Mouse (Mus musculus) liver, postnatal 0 days (tissue): ENCODE measurements around the gene Supt5. TPM values are rescaled to one million over a fixed set of nuclear protein-coding genes. Genes with fewer than 3 reads are reported as not detected.
A peak's percentile ranks its signal among the peaks of the same experiment; 100 is the strongest.

Experiments
- ATAC-seq: fragments of 200-750 bp; cut with Nextera tagmentation; 2 replicates; pipeline ENCODE4 v1.8.0; 2017; ENCODE audit warnings: mild to moderate bottlenecking, moderate library complexity
- DNase-seq: peaks from one replicate; pipeline ENCODE4 v3.0.0-alpha.2; 2016
- H3K27ac ChIP-seq: fragments of 300-500 bp; sonication (generic); 2 replicates; pipeline ENCODE4 v1.5.1; 2014; ENCODE audit warnings: antibody characterized with exemption, moderate library complexity, mild to moderate bottlenecking, low read depth
- H3K27me3 ChIP-seq: fragments of 300-500 bp; sonication (generic); 2 replicates; pipeline ENCODE4 v1.6.1; 2014; ENCODE audit warnings: low read length, control low read depth, mixed read lengths; ENCODE audit not compliant: insufficient read depth
- H3K36me3 ChIP-seq: fragments of 300-500 bp; sonication (generic); replicated peaks from 2 replicates; pipeline ENCODE4 v1.6.1; 2014; ENCODE audit warnings: mild to moderate bottlenecking, control low read depth, low read length, moderate library complexity, mixed read lengths; ENCODE audit not compliant: insufficient read depth
- H3K4me1 ChIP-seq: fragments of 300-500 bp; sonication (generic); 2 replicates; pipeline ENCODE4 v1.6.1; 2014; ENCODE audit warnings: antibody characterized with exemption, mild to moderate bottlenecking, control low read depth; ENCODE audit not compliant: insufficient read depth
- H3K4me2 ChIP-seq: fragments of 300-500 bp; sonication (generic); 2 replicates; pipeline ENCODE4 v1.6.1; 2014; ENCODE audit warnings: low read depth, mild to moderate bottlenecking, low read length, moderate library complexity, mixed read lengths
- H3K4me3 ChIP-seq: fragments of 300-500 bp; sonication (generic); 2 replicates; pipeline ENCODE4 v1.5.1; 2014; ENCODE audit warnings: low read depth, low read length
- H3K9ac ChIP-seq: fragments of 300-500 bp; sonication (generic); replicated peaks from 2 replicates; pipeline ENCODE4 v1.6.1; 2014; ENCODE audit warnings: mild to moderate bottlenecking, moderate library complexity
- H3K9me3 ChIP-seq: fragments of 300-500 bp; sonication (generic); 2 replicates; pipeline ENCODE4 v1.6.1; 2016; ENCODE audit warnings: mild to moderate bottlenecking, control low read depth, low read length, mixed read lengths
- CTCF ChIP-seq: sonication (generic); IDR thresholded peaks from 2 replicates; pipeline ENCODE4 v1.5.1; 2016; ENCODE audit warnings: antibody characterized with exemption, low read depth
- EP300 ChIP-seq: IDR thresholded peaks from 2 replicates; pipeline ENCODE4 v1.6.1; 2016; ENCODE audit warnings: antibody characterized with exemption, low read depth, mild to moderate bottlenecking
- WGBS: fragments of 180-500 bp; shearing (Covaris S2); extraction: QIAGEN DNeasy Blood & Tissue Kit; methylation state at CpG from one replicate; pipeline ENCODE4 v1.1.7; 2014; ENCODE audit not compliant: insufficient replicate concordance; 5-methylcytosine and 5-hydroxymethylcytosine counted together
- polyA plus RNA-seq: library from polyadenylated mRNA; unstranded; fragments of >200 nt; fragmentation: Nextera tagmentation; extraction: Ambion mirVana; gene quantifications from 2 replicates; pipeline ENCODE4 v1.2.1, GENCODE M21; 2015

The Supt5 gene
- polyA plus RNA-seq, 1 experiment from 2014 or later, result 21.0 TPM

DNA sequence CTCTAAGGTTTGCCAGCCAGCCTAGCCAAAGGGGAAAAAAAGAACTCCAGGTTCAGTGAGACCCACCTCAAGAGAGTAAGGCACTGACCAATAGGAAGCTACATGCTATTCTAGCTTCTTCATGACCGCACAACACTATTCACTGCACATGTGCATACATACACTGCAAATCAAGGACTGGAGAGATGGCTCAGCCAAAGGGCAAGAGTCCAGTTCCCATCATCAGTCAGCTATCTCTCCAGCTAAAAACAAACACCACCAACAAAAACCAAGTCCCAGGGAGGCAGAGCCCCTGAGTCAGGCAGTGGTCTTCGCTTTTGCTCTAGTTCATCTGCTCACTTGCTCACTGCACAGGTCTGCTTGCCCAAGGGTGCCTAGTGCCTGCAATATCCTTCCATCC lies 10.3 kb downstream of the Supt5 start:
- H3K27ac ChIP-seq, result no peak overlapping the region
- no peaks in the 10 kb centered on the region for H3K4me1 ChIP-seq
- DNase-seq (no peak), ATAC-seq (peak; percentile 63)
- no peak for TF ChIP-seq CTCF
- TF ChIP-seq EP300, result no peak
- WGBS, result 79% methylated on average over 2 of the region's 2 CpGs
- H3K27me3 ChIP-seq, result no peaks in the 10 kb centered on the region
- H3K36me3 ChIP-seq, result peaks cover 75% of the 10 kb centered on the region
- H3K4me3 ChIP-seq, result no peak overlapping the region
- no peak overlapping the region for H3K9ac ChIP-seq
- H3K9me3 ChIP-seq, result no peaks in the 10 kb centered on the region
- no peak overlapping the region for H3K4me2 ChIP-seq

DNA sequence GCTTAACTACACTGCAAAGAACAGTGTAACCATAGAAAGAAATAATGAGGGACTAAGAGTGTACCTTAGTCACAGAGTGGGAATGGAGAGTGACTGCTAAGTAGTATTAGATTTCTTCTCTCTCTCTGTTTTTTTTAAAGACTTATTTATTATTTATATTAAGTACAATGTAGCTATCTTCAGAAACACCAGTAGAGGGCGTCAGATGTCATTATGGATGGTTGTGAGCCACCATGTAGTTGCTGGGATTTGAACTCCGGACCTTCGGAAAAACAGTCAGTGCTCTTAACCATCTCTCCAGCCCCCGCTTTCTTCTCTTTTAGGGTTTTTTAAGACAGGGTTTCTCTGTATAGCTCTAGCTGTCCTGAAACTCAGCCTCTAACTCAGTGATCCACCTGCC lies 12.1 kb downstream of the Supt5 start:
- H3K4me3 ChIP-seq, result no peak overlapping the region
- no peak overlapping the region for H3K9ac ChIP-seq
- WGBS, result 79% methylated on average over 4 of the region's 4 CpGs
- H3K27me3 ChIP-seq, result no peaks in the 10 kb centered on the region
- ATAC-seq (no peak), DNase-seq (no peak)
- peaks cover 4% of the 10 kb centered on the region; the same call in 1 of the 2 replicates for H3K4me1 ChIP-seq
- no peak overlapping the region for H3K27ac ChIP-seq
- H3K9me3 ChIP-seq, result no peaks in the 10 kb centered on the region
- H3K4me2 ChIP-seq, result no peak overlapping the region
- TF ChIP-seq CTCF (no peak), EP300 (no peak)
- H3K36me3 ChIP-seq, result peaks cover 93% of the 10 kb centered on the region

DNA sequence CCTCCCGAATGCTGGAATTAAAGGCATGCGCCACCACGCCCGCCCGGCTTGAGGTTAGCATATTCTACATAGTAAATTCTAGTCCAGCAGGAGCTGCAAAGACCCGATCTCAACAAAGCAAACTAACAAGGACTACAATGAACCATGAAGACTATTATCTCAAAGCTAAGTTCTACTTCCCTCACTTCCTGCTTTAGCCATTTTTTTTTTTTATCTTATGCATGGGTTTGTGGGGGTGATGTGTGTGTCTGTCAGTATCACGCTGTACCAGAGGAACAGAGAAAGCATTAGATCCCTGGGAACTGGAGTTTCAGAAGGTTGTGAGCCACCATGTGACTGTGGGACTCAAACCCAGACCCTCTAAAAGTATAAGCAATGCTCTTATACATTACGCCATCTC lies 13.3 kb downstream of the Supt5 start:
- WGBS, result 84% methylated on average over 8 of the region's 8 CpGs
- peaks cover 92% of the 10 kb centered on the region for H3K36me3 ChIP-seq
- no peak for ATAC-seq
- H3K27ac ChIP-seq, result no peak overlapping the region
- no peak for DNase-seq
- TF ChIP-seq EP300, result no peak
- no peak for TF ChIP-seq CTCF
- H3K9ac ChIP-seq, result no peak overlapping the region
- H3K4me2 ChIP-seq, result no peak overlapping the region
- no peaks in the 10 kb centered on the region for H3K9me3 ChIP-seq
- H3K4me3 ChIP-seq, result no peak overlapping the region
- H3K27me3 ChIP-seq, result no peaks in the 10 kb centered on the region
- H3K4me1 ChIP-seq, result peaks cover 4% of the 10 kb centered on the region; the same call in 1 of the 2 replicates

DNA sequence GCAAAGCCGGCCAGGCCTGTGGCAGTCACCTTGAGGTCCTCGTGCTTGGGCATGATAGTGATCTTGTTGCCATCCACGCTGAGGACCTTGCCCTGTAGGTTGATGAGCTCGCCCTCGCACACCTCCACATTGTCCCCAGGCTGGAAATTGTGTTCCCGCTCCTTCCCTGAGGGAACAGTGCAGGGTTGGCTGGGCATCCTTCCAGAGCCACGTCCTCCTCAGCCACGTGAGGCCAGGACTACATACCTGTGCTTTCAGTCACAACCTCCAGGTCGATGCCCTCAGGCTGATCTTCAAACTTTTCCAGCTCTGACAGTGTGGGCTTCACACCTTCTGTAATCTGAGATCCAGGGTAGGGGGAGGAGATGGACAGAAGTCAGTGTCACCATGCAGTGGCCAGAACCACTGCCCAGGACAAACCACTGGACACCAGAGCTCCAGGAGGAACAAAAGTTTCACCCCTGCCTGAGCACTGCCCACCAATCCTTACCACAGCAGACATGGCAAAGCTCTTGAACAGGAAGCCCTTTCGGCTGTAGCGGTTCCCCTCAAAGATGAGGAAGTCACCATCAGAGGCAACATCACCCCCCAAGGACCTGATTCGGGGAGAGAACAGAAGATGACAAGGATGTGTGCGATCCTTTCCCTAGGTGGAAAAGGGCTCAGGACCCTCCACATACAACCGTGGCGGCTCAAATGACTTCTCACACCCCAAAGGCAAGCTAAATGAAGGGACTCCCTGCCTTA lies 16.4 kb downstream of the Supt5 start:
- WGBS, result 68% methylated on average over 15 of the region's 15 CpGs
- peak overlapping the region; percentile 52; the same call in 1 of the 2 replicates for H3K27ac ChIP-seq
- no peak overlapping the region for H3K9ac ChIP-seq
- no peak for TF ChIP-seq CTCF
- TF ChIP-seq EP300, result peak; percentile 11; the same call in 1 of the 2 replicates
- peaks cover 4% of the 10 kb centered on the region; the same call in 1 of the 2 replicates for H3K4me1 ChIP-seq
- ATAC-seq, result peak; percentile 93
- no peaks in the 10 kb centered on the region for H3K27me3 ChIP-seq
- H3K9me3 ChIP-seq, result no peaks in the 10 kb centered on the region
- H3K4me2 ChIP-seq, result no peak overlapping the region
- no peak overlapping the region for H3K4me3 ChIP-seq
- H3K36me3 ChIP-seq, result peaks cover 94% of the 10 kb centered on the region
- DNase-seq, result peak; percentile 71

DNA sequence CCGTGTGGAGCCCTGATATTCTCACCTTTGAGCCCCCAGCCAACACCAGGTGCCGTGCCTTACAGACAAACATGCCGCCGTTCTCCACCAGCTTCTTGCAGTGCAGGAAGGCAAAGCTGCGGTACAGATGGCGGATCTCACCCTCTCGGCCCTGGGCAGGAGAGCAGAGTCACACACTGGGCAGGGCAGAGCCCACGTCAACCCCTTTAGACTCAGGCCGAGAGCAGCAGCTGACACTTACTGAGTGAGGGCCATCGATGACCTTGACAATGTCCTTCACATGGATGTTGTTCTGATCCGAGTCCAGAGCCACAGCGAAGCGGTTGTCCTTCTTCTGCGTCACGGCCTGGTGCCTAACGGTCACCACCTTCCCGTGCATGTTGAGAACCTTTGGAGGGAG lies 19.8 kb downstream of the Supt5 start:
- no peaks in the 10 kb centered on the region for H3K9me3 ChIP-seq
- no peak overlapping the region for H3K4me3 ChIP-seq
- H3K27me3 ChIP-seq, result no peaks in the 10 kb centered on the region
- H3K4me1 ChIP-seq, result peaks cover 4% of the 10 kb centered on the region; the same call in 1 of the 2 replicates
- TF ChIP-seq CTCF (no peak), EP300 (no peak)
- H3K36me3 ChIP-seq, result peaks cover 92% of the 10 kb centered on the region
- H3K27ac ChIP-seq, result no peak overlapping the region
- H3K9ac ChIP-seq, result no peak overlapping the region
- ATAC-seq (no peak), DNase-seq (no peak)
- H3K4me2 ChIP-seq, result no peak overlapping the region
- 95% methylated on average over 17 of the region's 17 CpGs for WGBS

DNA sequence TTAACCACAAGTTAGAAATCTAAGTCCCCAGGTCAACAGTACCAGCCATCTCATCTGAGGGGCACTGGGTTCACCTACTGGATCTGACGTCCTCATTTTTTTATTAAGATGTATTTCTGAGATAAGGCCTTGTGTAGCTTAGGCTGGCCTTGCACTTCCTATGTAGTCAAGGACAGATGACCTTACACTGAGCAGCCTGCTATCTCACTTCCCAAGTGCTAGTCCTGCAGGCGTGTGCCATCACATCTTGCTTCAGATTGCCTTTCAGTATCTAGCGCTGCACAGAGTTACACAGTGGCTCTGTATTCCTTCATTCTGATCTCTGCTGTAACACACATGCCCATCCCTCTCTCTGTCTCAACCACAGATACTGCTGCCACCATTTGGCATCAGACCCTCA lies 20.5 kb downstream of the Supt5 start:
- Histone ChIP-seq H3K4me3 (no peak overlapping the region), H3K4me1 (peaks cover 4% of the 10 kb centered on the region; the same call in 1 of the 2 replicates), H3K4me2 (no peak overlapping the region), H3K36me3 (peaks cover 85% of the 10 kb centered on the region), H3K9me3 (no peaks in the 10 kb centered on the region), H3K27me3 (no peaks in the 10 kb centered on the region), H3K27ac (no peak overlapping the region), H3K9ac (no peak overlapping the region)
- no peak for DNase-seq
- ATAC-seq, result no peak
- WGBS, result 80% methylated on average over 3 of the region's 3 CpGs
- TF ChIP-seq CTCF (no peak), EP300 (no peak)
